Mouse (Mus musculus) heart, adult 2 months (tissue): ENCODE measurements around the gene Slc35f2. TPM values are rescaled to one million over a fixed set of nuclear protein-coding genes. Genes with fewer than 3 reads are reported as not detected.

Source experiments
- DNase-seq, 2 experiments: peaks; one replicate each; pipeline ENCODE4 v3.0.0; 2021
- H3K27ac ChIP-seq: fragments of 200-600 bp; 2 replicates; pipeline ENCODE4 v1.8.1; 2022
- H3K27me3 ChIP-seq: fragments of 200-500 bp; 2 replicates; pipeline ENCODE4 v1.6.1; 2012; ENCODE audit warnings: mild to moderate bottlenecking, low read length, inconsistent platforms, mixed read lengths; ENCODE audit not compliant: control insufficient read depth, insufficient read depth
- H3K36me3 ChIP-seq: fragments of 200-500 bp; 2 replicates; pipeline ENCODE4 v1.6.1; 2012; ENCODE audit warnings: low read length, inconsistent platforms; ENCODE audit not compliant: control insufficient read depth, insufficient read depth
- H3K4me1 ChIP-seq: fragments of 200-500 bp; 2 replicates; pipeline ENCODE4 v1.6.1; 2011; ENCODE audit warnings: low read length; ENCODE audit not compliant: control insufficient read depth, insufficient read depth
- H3K4me3 ChIP-seq: fragments of 200-600 bp; 2 replicates; pipeline ENCODE4 v1.8.1; 2022
- H3K79me2 ChIP-seq: fragments of 200-500 bp; replicated peaks from 2 replicates; pipeline ENCODE4 v1.6.1; 2012; ENCODE audit warnings: mild to moderate bottlenecking, inconsistent platforms, low read length, moderate library complexity, mixed read lengths; ENCODE audit not compliant: control insufficient read depth, insufficient read depth
- H3K9ac ChIP-seq: fragments of 200-500 bp; 2 replicates; pipeline ENCODE4 v1.6.1; 2012; ENCODE audit warnings: low read depth, mild to moderate bottlenecking, control low read depth, inconsistent platforms, low read length, mixed read lengths
- CTCF ChIP-seq: fragments of 200-600 bp; IDR thresholded peaks from 2 replicates; pipeline ENCODE4 v1.8.1; 2022; ENCODE audit warnings: antibody characterized with exemption, mild to moderate bottlenecking, moderate library complexity
- EP300 ChIP-seq: fragments of 200-500 bp; IDR thresholded peaks from 2 replicates; pipeline ENCODE4 v1.6.1; 2011; ENCODE audit warnings: low read depth, low read length, control low read depth; ENCODE audit not compliant: insufficient read depth
- POLR2A ChIP-seq: fragments of 200-500 bp; IDR thresholded peaks from 2 replicates; pipeline ENCODE4 v1.6.1; 2011; ENCODE audit warnings: mild to moderate bottlenecking, low read depth, low read length, control low read depth; ENCODE audit not compliant: insufficient read depth
- WGBS: fragments of 180-500 bp; shearing (Covaris S2); methylation state at CpG from one replicate; pipeline ENCODE4 v1.1.7; 2018; 5-methylcytosine and 5-hydroxymethylcytosine counted together
- intact Hi-C: fragments of 180-260 bp; cut with DNase I; formaldehyde crosslinking; loops from one replicate; pipeline ENCODE4 v1.15.1; 2025
- polyA plus RNA-seq: library from polyadenylated mRNA; depleted of rRNA; stranded (reverse); fragments of >200 nt; gene quantifications from 2 replicates; pipeline ENCODE4 v1.2.3, GENCODE M21; 2012
- total RNA-seq, 2 experiments: library from RNA; stranded (reverse); gene quantifications; 2 replicates each; pipeline ENCODE4 v1.2.3; 2021

Slc35f2 gene
- total and polyA plus RNA-seq, 3 experiments = 0.10 to 0.23 (median 0.14) TPM

DNA sequence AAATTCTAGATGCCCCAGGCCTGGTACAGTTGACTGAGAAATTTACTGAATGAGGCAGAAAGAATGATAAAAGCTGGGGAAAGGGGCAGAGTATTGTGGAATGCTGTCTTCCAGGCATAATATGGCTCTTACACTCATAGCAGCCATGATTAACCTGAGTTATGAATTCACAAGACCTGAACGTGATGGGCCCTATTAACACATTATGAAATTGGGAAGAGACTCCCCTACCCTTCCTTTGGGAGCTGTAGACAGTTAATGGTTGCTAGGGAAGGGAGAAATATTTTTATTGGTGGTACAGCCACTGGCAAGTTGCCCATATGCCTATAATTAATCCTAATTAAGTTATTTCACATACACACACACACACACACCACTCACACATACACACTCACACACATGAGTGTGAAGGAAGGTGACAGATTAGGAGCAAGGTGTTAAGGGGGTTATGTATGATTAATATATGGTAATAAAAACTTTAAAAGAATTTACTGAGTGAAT is 22.5 kb downstream of the Slc35f2 start:
- H3K9ac ChIP-seq = no peak overlapping the region

DNA sequence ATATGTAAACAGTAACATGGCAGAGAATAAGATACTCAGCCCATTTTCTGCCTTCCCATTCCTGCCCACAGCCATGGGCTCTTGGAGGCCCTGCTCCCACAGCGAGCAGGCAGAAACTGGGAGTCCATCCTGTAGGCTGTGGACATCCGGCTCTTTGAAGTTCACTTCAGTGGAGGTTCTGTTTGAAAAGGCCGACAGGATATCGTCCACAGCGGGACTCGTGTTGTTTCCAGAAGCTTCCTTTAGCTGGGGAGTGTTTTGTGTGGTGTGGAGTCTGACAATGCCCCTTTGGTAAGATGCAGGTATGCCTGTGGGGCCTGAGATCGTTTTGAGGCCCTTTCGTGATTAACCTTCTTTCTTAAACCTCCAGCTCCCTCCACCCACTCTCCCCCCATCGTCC is 23.2 kb downstream of the Slc35f2 start:
- no peaks in the 10 kb centered on the region for H3K79me2 ChIP-seq
- H3K27me3 ChIP-seq = no peaks in the 10 kb centered on the region
- TF ChIP-seq POLR2A (no peak), CTCF (no peak), EP300 (no peak)
- H3K4me3 ChIP-seq = no peak overlapping the region
- no peak for DNase-seq
- H3K27ac ChIP-seq = no peak overlapping the region
- no peak overlapping the region for H3K9ac ChIP-seq
- H3K36me3 ChIP-seq = no peaks in the 10 kb centered on the region
- WGBS = 33% methylated on average over 9 of the region's 9 CpGs
- intact Hi-C loops = no loop called here
- no peaks in the 10 kb centered on the region for H3K4me1 ChIP-seq

More for the DNA sequence above, 22.5 kb downstream of the Slc35f2 start:
- Histone ChIP-seq H3K36me3 (no peaks in the 10 kb centered on the region), H3K27ac (no peak overlapping the region), H3K27me3 (no peaks in the 10 kb centered on the region), H3K4me3 (no peak overlapping the region), H3K79me2 (no peaks in the 10 kb centered on the region), H3K4me1 (no peaks in the 10 kb centered on the region)
- no peak for TF ChIP-seq CTCF
- intact Hi-C loops = no loop called here
- no peak for DNase-seq
- WGBS = 60% methylated on average over 1 of the region's 1 CpGs

GRCm38 (mm10) chr9:53795351-53795750 is 24.0 kb downstream of the Slc35f2 start:
- intact Hi-C loops = no loop called here
- Histone ChIP-seq H3K79me2 (no peaks in the 10 kb centered on the region), H3K9ac (no peak overlapping the region), H3K4me1 (no peaks in the 10 kb centered on the region), H3K27me3 (no peaks in the 10 kb centered on the region), H3K4me3 (no peak overlapping the region), H3K36me3 (no peaks in the 10 kb centered on the region), H3K27ac (no peak overlapping the region)
- no peak for DNase-seq
- no peak for TF ChIP-seq EP300
- no peak for TF ChIP-seq CTCF
- TF ChIP-seq POLR2A = no peak

DNA sequence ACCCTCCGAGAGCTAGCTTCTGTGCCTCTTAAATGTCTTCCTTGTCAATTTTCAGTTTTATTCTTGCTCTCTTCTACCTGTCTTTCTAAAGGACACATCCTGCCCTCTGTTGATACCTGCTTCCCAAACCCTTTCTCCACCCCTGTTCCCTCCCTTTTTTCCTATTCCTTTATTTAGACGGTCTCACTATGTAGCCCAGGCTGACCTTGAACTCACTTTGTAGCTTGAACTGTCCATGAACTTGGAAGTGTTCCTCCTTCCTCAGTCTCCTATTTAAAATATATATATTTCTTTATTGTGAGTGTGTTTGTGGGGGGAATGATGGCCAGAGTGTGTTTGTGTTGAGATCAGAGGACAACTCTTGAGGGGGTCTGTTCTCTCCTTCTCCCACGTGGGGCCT is 25.0 kb downstream of the Slc35f2 start:
- H3K27ac ChIP-seq = no peak overlapping the region
- intact Hi-C loops = no loop called here
- TF ChIP-seq POLR2A = no peak
- no peak for TF ChIP-seq CTCF
- no peak for TF ChIP-seq EP300
- no peaks in the 10 kb centered on the region for H3K4me1 ChIP-seq
- no peaks in the 10 kb centered on the region for H3K79me2 ChIP-seq
- H3K4me3 ChIP-seq = no peak overlapping the region
- no peak for DNase-seq
- H3K27me3 ChIP-seq = no peaks in the 10 kb centered on the region
- H3K36me3 ChIP-seq = no peaks in the 10 kb centered on the region
- WGBS = 75% methylated on average over 3 of the region's 3 CpGs
- no peak overlapping the region for H3K9ac ChIP-seq

DNA sequence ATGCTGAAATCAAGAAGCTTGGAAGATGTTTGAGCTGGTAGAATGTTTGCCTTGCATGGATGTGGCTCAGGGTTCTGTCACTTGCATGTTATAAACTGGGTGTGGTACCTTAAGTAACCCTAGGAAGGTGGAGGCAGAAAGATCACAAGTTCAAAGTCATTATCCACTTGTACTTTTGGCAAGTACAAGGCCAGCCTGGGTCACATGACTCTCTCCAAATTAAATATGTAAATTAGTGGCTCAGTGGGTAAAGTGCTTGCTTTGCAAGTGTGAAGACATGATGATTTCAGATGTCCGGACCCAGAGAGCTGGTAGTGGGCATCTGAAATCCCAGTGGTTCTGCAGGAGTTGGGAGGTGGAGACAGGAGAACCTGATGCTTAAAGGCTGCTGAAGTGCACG is 25.8 kb downstream of the Slc35f2 start:
- H3K4me1 ChIP-seq = no peaks in the 10 kb centered on the region
- H3K27me3 ChIP-seq = no peaks in the 10 kb centered on the region
- H3K9ac ChIP-seq = no peak overlapping the region
- TF ChIP-seq CTCF (no peak), POLR2A (no peak), EP300 (no peak)
- DNase-seq = no peak
- H3K4me3 ChIP-seq = no peak overlapping the region
- H3K27ac ChIP-seq = no peak overlapping the region
- H3K36me3 ChIP-seq = no peaks in the 10 kb centered on the region
- WGBS = 75% methylated on average over 2 of the region's 2 CpGs
- H3K79me2 ChIP-seq = no peaks in the 10 kb centered on the region
- intact Hi-C loops = no loop called here

DNA sequence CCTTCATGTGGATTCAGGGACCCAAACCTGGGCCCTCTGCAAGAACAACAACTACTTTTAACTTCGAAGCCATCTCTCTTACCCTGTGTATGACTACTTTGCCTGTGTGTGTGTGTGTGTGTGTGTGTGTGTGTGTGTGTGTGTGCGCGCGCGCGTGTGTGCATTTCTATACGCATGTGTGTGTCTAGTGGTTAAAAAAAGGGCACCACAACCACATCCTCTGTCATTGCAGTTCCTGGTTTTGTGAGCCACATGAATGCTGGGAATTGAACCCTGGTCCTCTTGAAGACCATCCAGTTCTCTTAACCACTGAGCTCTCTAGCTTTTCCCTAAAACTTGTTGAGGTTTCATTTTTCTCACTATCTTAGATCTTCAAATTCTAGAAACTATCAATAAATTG is 31.6 kb downstream of the Slc35f2 start:
- Histone ChIP-seq H3K79me2 (no peaks in the 10 kb centered on the region), H3K36me3 (no peaks in the 10 kb centered on the region), H3K9ac (no peak overlapping the region), H3K27ac (no peak overlapping the region), H3K4me3 (no peak overlapping the region), H3K4me1 (no peaks in the 10 kb centered on the region), H3K27me3 (no peaks in the 10 kb centered on the region)
- TF ChIP-seq CTCF (no peak), EP300 (no peak), POLR2A (no peak)
- DNase-seq = no peak
- WGBS = 92% methylated on average over 7 of the region's 7 CpGs
- intact Hi-C loops = no loop called here
